Mouse (Mus musculus) MEL (cell line): ENCODE measurements around the gene Fgd3. TPM values are rescaled to one million over a fixed set of nuclear protein-coding genes. Genes with fewer than 3 reads are reported as not detected.

Experiments used
- DNase-seq: peaks from one replicate; pipeline ENCODE4 v3.0.0; 2011; ENCODE audit warnings: low read depth, low spot score
- H3K27ac ChIP-seq: 2 replicates; pipeline ENCODE4 v1.5.1; 2012; ENCODE audit warnings: low read depth, mild to moderate bottlenecking, control low read depth, low read length, moderate library complexity; ENCODE audit not compliant: control insufficient read depth
- H3K27me3 ChIP-seq, 2 experiments: fragments of 150-350 bp in 1 of 2; sonication (generic) in 1 of 2; 2 replicates each; pipeline ENCODE4 v1.6.1; 2012; ENCODE audit warnings: low read length in 2 of 2, mild to moderate bottlenecking in 2 of 2, improper control_type of control experiment in 1 of 2, moderate library complexity in 1 of 2; ENCODE audit not compliant: insufficient read depth in 2 of 2, control insufficient read depth in 1 of 2
- H3K36me3 ChIP-seq, 2 experiments: 2 replicates each; pipeline ENCODE4 v1.6.1; 2012 to 2014; ENCODE audit warnings: low read length in 2 of 2, improper control_type of control experiment in 1 of 2, inconsistent platforms in 1 of 2, mild to moderate bottlenecking in 1 of 2; ENCODE audit not compliant: insufficient read depth in 2 of 2, control insufficient read depth in 1 of 2
- H3K4me1 ChIP-seq, 2 experiments: fragments of 150-350 bp in 1 of 2; sonication (generic) in 1 of 2; 2 replicates each; pipeline ENCODE4 v1.6.1; 2012; ENCODE audit warnings: low read length in 2 of 2, improper control_type of control experiment in 1 of 2, mild to moderate bottlenecking in 1 of 2; ENCODE audit not compliant: insufficient read depth in 2 of 2, control insufficient read depth in 1 of 2
- H3K4me3 ChIP-seq, 2 experiments: fragments of 150-350 bp in 1 of 2; sonication (generic) in 1 of 2; 2 replicates each; pipeline ENCODE4 v1.5.1; 2012; ENCODE audit warnings: low read depth in 2 of 2, low read length in 2 of 2, mild to moderate bottlenecking in 2 of 2, moderate library complexity in 2 of 2, control low read depth in 1 of 2, improper control_type of control experiment in 1 of 2; ENCODE audit not compliant: control insufficient read depth in 1 of 2, insufficient read depth in 1 of 2
- H3K79me2 ChIP-seq: 2 replicates; pipeline ENCODE4 v1.6.1; 2012; ENCODE audit warnings: mild to moderate bottlenecking, low read length, moderate library complexity; ENCODE audit not compliant: control insufficient read depth, poor library complexity, insufficient read depth
- H3K9ac ChIP-seq: 2 replicates; pipeline ENCODE4 v1.6.1; 2012; ENCODE audit warnings: low read depth, mild to moderate bottlenecking, control low read depth, low read length, moderate library complexity; ENCODE audit not compliant: control insufficient read depth, poor library complexity, severe bottlenecking
- H3K9me3 ChIP-seq: fragments of 150-350 bp; sonication (generic); replicated peaks from 2 replicates; pipeline ENCODE4 v1.6.1; 2012; ENCODE audit warnings: mild to moderate bottlenecking, low read length, improper control_type of control experiment, moderate library complexity; ENCODE audit not compliant: insufficient read depth
- BHLHE40 ChIP-seq: IDR thresholded peaks from 2 replicates; pipeline ENCODE4 v1.6.1; 2012; ENCODE audit warnings: low read depth, mild to moderate bottlenecking, inconsistent platforms, low read length, improper control_type of control experiment, borderline replicate concordance
- CHD1 ChIP-seq: IDR thresholded peaks from 2 replicates; pipeline ENCODE4 v1.6.1; 2012; ENCODE audit warnings: low read depth, mild to moderate bottlenecking, inconsistent platforms, low read length, improper control_type of control experiment
- E2F4 ChIP-seq: IDR thresholded peaks from 2 replicates; pipeline ENCODE4 v1.6.1; 2011; ENCODE audit warnings: low read depth, low read length, improper control_type of control experiment, borderline replicate concordance
- ELF1 ChIP-seq: IDR thresholded peaks from 2 replicates; pipeline ENCODE4 v1.6.1; 2014; ENCODE audit warnings: low read depth, mild to moderate bottlenecking, inconsistent platforms, low read length, improper control_type of control experiment, moderate library complexity
- EP300 ChIP-seq, 2 experiments: IDR thresholded peaks; 2 replicates each; pipeline ENCODE4 v1.6.1; 2011; ENCODE audit warnings: improper control_type of control experiment in 2 of 2, low read length in 2 of 2, low read depth in 1 of 2, mild to moderate bottlenecking in 1 of 2
- GABPA ChIP-seq: IDR thresholded peaks from 2 replicates; pipeline ENCODE4 v1.6.1; 2012; ENCODE audit warnings: low read depth, mild to moderate bottlenecking, inconsistent platforms, low read length, improper control_type of control experiment, moderate library complexity
- GATA1 ChIP-seq: IDR thresholded peaks from 2 replicates; pipeline ENCODE4 v1.6.1; 2011; ENCODE audit warnings: low read depth, low read length, improper control_type of control experiment
- JUND ChIP-seq: IDR thresholded peaks from 2 replicates; pipeline ENCODE4 v1.6.1; 2011; ENCODE audit warnings: low read depth, mild to moderate bottlenecking, improper control_type of control experiment, low read length
- MAFK ChIP-seq: IDR thresholded peaks from 2 replicates; pipeline ENCODE4 v1.6.1; 2011; ENCODE audit warnings: low read depth, mild to moderate bottlenecking, low read length, improper control_type of control experiment, borderline replicate concordance
- MAX ChIP-seq: IDR thresholded peaks from 2 replicates; pipeline ENCODE4 v1.6.1; 2011; ENCODE audit warnings: low read length, improper control_type of control experiment
- MAZ ChIP-seq: IDR thresholded peaks from 2 replicates; pipeline ENCODE4 v1.6.1; 2012; ENCODE audit warnings: low read depth, mild to moderate bottlenecking, inconsistent platforms, low read length, improper control_type of control experiment
- MXI1 ChIP-seq: IDR thresholded peaks from 2 replicates; pipeline ENCODE4 v1.6.1; 2011; ENCODE audit warnings: mild to moderate bottlenecking, low read depth, low read length, improper control_type of control experiment
- NELFE ChIP-seq: IDR thresholded peaks from 2 replicates; pipeline ENCODE4 v1.6.1; 2011; ENCODE audit warnings: low read depth, low read length, improper control_type of control experiment
- NRF1 ChIP-seq: IDR thresholded peaks from 2 replicates; pipeline ENCODE4 v1.6.1; 2014; ENCODE audit warnings: low read depth, mild to moderate bottlenecking, inconsistent platforms, low read length, improper control_type of control experiment, moderate library complexity; ENCODE audit not compliant: poor library complexity, insufficient read depth, severe bottlenecking
- POLR2A ChIP-seq, 2 experiments: IDR thresholded peaks; 2 replicates each; pipeline ENCODE4 v1.6.1; 2011 to 2012; ENCODE audit warnings: low read length in 2 of 2, mild to moderate bottlenecking in 2 of 2, control low read depth in 1 of 2, improper control_type of control experiment in 1 of 2, low read depth in 1 of 2, moderate library complexity in 1 of 2; ENCODE audit not compliant: control insufficient read depth in 1 of 2, insufficient read depth in 1 of 2, poor library complexity in 1 of 2
- POLR2AphosphoS2 ChIP-seq: IDR thresholded peaks from 2 replicates; pipeline ENCODE4 v1.6.1; 2011; ENCODE audit warnings: low read length, improper control_type of control experiment
- POLR2AphosphoS5 ChIP-seq: IDR thresholded peaks from 2 replicates; pipeline ENCODE4 v1.6.1; 2012; ENCODE audit warnings: low read depth, borderline replicate concordance, mild to moderate bottlenecking, inconsistent platforms, low read length, moderate library complexity, mixed read lengths
- RAD21 ChIP-seq: IDR thresholded peaks from 2 replicates; pipeline ENCODE4 v1.6.1; 2011; ENCODE audit warnings: mild to moderate bottlenecking, low read depth, low read length, improper control_type of control experiment
- RCOR1 ChIP-seq: IDR thresholded peaks from 2 replicates; pipeline ENCODE4 v1.6.1; 2012; ENCODE audit warnings: low read depth, mild to moderate bottlenecking, inconsistent platforms, low read length, improper control_type of control experiment
- SIN3A ChIP-seq: IDR thresholded peaks from 2 replicates; pipeline ENCODE4 v1.6.1; 2012; ENCODE audit warnings: low read length, improper control_type of control experiment, inconsistent platforms
- SMC3 ChIP-seq: IDR thresholded peaks from 2 replicates; pipeline ENCODE4 v1.6.1; 2011; ENCODE audit warnings: low read depth, low read length, improper control_type of control experiment
- TAL1 ChIP-seq: IDR thresholded peaks from 2 replicates; pipeline ENCODE4 v1.6.1; 2012; ENCODE audit warnings: mild to moderate bottlenecking, inconsistent platforms, low read length, moderate library complexity, mixed read lengths
- TBP ChIP-seq: IDR thresholded peaks from 2 replicates; pipeline ENCODE4 v1.8.0; 2011; ENCODE audit warnings: low read depth, low read length, improper control_type of control experiment
- TCF12 ChIP-seq: IDR thresholded peaks from 2 replicates; pipeline ENCODE4 v1.6.1; 2014; ENCODE audit warnings: low read depth, mild to moderate bottlenecking, inconsistent platforms, low read length, improper control_type of control experiment, moderate library complexity
- USF1 ChIP-seq: IDR thresholded peaks from 2 replicates; pipeline ENCODE4 v1.6.1; 2014; ENCODE audit warnings: low read depth, mild to moderate bottlenecking, inconsistent platforms, low read length, improper control_type of control experiment, moderate library complexity
- USF2 ChIP-seq, 2 experiments: IDR thresholded peaks; 2 replicates each; pipeline ENCODE4 v1.6.1; 2011 to 2012; ENCODE audit warnings: improper control_type of control experiment in 2 of 2, low read length in 2 of 2, borderline replicate concordance in 1 of 2, inconsistent platforms in 1 of 2, low read depth in 1 of 2, mild to moderate bottlenecking in 1 of 2; ENCODE audit not compliant: insufficient read depth in 1 of 2
- ZC3H11A ChIP-seq: IDR thresholded peaks from 2 replicates; pipeline ENCODE4 v1.6.1; 2012; ENCODE audit warnings: low read depth, mild to moderate bottlenecking, inconsistent platforms, low read length, improper control_type of control experiment
- ZKSCAN1 ChIP-seq: IDR thresholded peaks from 2 replicates; pipeline ENCODE4 v1.6.1; 2012; ENCODE audit warnings: low read depth, mild to moderate bottlenecking, inconsistent platforms, low read length, improper control_type of control experiment, moderate library complexity
- polyA plus RNA-seq, 2 experiments: library from polyadenylated mRNA; stranded (reverse) in 1 of 2; unstranded in 1 of 2; fragments of >175 nt in 1 of 2; fragments of >200 nt in 1 of 2; gene quantifications; 2 replicates each; pipeline versions ENCODE4 v1.2.1 to v1.2.4; 2012; ENCODE audit warnings: low replicate concordance in 2 of 2, low read depth in 1 of 2; ENCODE audit not compliant: insufficient read length in 2 of 2, insufficient read depth in 1 of 2, missing spikeins in 1 of 2
- total RNA-seq: library from RNA; depleted of rRNA; stranded (reverse); fragments of 300-350 nt; gene quantifications from 2 replicates; pipeline ENCODE4 v1.2.3, GENCODE M21; 2012

Gene Fgd3
- total and polyA plus RNA-seq, 3 experiments = 5.0 to 6.9 TPM; not detected in 1

DNA sequence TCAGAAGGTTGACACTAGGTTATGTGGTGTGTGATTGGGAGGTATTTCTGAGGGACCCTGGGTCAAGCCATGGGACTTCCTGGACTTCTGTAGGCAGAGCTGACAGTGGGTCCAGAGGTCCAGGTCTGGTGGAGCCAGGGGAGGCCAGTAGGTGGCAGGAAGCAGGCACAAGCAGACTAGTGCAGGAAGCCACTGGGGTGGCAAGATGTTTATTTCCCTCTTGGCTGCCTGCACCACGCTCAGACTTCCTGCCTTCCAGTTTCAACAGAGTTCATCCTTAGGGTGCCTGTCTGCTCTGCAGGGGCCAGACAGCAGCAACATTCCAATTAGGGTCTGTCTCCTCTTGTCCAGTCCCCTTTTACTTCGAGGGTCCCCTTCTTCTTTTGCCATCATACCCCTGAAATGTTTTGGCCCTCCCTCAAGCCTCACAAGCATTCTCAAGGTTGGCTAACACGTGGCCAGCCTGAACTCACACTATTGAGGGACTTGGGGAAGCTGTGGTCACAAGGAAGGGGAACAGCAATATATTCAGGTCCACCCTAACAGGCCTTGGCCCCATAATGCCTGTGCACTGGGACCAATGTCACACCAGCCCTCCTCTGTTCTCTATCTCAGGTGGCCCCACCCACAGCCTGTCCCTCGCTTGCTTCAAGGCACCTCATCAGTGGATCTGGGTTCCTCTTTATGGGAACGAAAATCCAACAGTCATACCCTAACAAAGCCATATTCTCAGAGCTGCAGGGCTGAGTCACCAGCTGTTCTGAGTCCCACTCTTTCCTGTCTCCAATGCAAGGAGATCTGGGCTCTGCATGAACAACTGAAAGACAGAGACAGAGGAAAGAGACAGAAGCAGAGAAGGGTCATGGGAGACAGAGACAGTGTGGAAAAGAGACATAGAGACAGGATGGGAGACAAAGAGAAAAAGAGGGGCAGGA is 48.0 kb downstream of the Fgd3 start (continued):
- TF ChIP-seq MAX = peak; percentile 67
- TF ChIP-seq MAZ = no peak
- no peak for TF ChIP-seq USF2 (IDR thresholded peaks at IDR 0.05; ENCODE audit: borderline replicate concordance in 1 of 2, insufficient read depth in 1 of 2, low read depth in 1 of 2, low read length in 2 of 2)
- TF ChIP-seq ZC3H11A = no peak
- TF ChIP-seq POLR2AphosphoS5 = no peak
- TF ChIP-seq EP300 (IDR thresholded peaks at IDR 0.05; ENCODE audit: low read depth in 1 of 2, low read length in 2 of 2) = peak in 1 of 2 experiments; percentile 39; a peak in 1 of 4 replicates
- TF ChIP-seq TAL1 = no peak
- no peak for TF ChIP-seq BHLHE40
- TF ChIP-seq POLR2A (IDR thresholded peaks at IDR 0.05; ENCODE audit: control insufficient read depth in 1 of 2, insufficient read depth in 1 of 2, low read depth in 1 of 2, low read length in 2 of 2, poor library complexity in 1 of 2) = peak in 1 of 2 experiments; percentile 36; a peak in 1 of 4 replicates
- no peak for TF ChIP-seq SMC3
- no peak for TF ChIP-seq GABPA
- TF ChIP-seq TCF12 = no peak

DNA sequence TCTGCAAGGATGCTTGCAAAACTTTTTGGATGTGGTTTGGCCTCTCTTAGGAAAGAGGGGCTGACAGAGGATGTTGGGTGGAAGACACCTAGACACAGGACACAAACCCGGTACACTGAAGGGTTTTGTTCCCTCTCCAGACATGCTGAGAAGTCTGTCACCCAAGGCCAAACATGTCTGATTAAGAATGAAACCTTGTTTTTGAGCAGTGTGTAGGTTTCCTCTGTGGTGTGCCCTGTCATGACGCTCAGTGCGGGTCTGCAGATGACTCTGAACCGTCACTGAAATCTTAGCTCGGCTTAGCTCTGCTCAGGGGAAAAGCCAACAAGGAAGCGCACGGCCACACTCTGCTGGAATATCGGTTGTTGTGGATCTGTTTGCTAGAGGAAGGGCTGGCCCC is 49.6 kb downstream of the Fgd3 start:
- TF ChIP-seq MAFK = no peak
- no peak for TF ChIP-seq SIN3A
- TF ChIP-seq RCOR1 = no peak
- no peak for TF ChIP-seq USF1
- TF ChIP-seq TBP = no peak
- TF ChIP-seq ELF1 = no peak
- TF ChIP-seq GABPA = no peak
- TF ChIP-seq SMC3 = no peak
- TF ChIP-seq GATA1 = no peak
- TF ChIP-seq TCF12 = no peak
- no peak for TF ChIP-seq RAD21
- no peak for TF ChIP-seq CHD1
- no peak for TF ChIP-seq POLR2AphosphoS2
- no peak for TF ChIP-seq NRF1
- TF ChIP-seq JUND = no peak
- no peak for TF ChIP-seq MXI1
- no peak for TF ChIP-seq NELFE
- no peak for TF ChIP-seq ZKSCAN1
- TF ChIP-seq ZC3H11A = no peak
- no peak for TF ChIP-seq E2F4
- H3K9me3 ChIP-seq = no peaks in the 10 kb centered on the region
- H3K36me3 ChIP-seq = peaks cover 0 to 11% of the 10 kb centered on the region in 2 experiments; a peak in 2 of 4 replicates
- no peaks in the 10 kb centered on the region for H3K79me2 ChIP-seq
- H3K4me3 ChIP-seq = no peak overlapping the region
- H3K9ac ChIP-seq = no peak overlapping the region
- no peak for DNase-seq
- no peak overlapping the region for H3K27ac ChIP-seq
- H3K4me1 ChIP-seq = peaks cover 0 to 32% of the 10 kb centered on the region in 2 experiments; a peak in 3 of 4 replicates
- no peaks in the 10 kb centered on the region for H3K27me3 ChIP-seq
